Mouse (Mus musculus) c-Kit-positive CD71-positive TER-119-negative erythroid progenitor cells, embryonic 14.5 days (primary cell): Measurements from ENCODE around the gene Jmjd7.

Source experiments
- DNase-seq: peaks from one replicate; pipeline ENCODE4 v3.0.0-alpha.2; 2013; ENCODE audit warnings: low read depth

Jmjd7 gene

DNA sequence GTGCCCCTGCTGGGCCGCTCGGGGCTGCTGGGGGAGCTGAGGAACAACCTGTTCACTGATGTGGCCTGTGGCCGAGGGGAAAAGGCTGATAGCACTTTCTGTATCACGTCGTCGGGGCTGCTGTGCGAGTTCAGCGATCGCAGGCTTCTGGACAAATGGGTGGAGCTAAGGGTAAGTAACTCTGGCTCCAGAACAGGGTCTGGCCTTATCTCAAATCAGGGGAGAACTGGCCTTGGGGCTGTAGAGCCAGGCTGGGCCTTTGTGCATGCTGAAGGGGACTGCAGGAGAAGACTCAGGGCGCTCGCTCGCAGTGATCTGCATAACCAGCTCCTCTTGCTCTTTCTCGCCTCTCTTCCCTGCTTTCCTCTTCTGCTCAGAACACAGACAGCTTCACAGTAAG, 14.4 kb upstream of the Jmjd7 start:
- no peak for DNase-seq

- no peak for DNase-seq
Observed at GRCm38 (mm10) chr2:120013831-120014486, 13.3 kb upstream of the Jmjd7 start.

DNA sequence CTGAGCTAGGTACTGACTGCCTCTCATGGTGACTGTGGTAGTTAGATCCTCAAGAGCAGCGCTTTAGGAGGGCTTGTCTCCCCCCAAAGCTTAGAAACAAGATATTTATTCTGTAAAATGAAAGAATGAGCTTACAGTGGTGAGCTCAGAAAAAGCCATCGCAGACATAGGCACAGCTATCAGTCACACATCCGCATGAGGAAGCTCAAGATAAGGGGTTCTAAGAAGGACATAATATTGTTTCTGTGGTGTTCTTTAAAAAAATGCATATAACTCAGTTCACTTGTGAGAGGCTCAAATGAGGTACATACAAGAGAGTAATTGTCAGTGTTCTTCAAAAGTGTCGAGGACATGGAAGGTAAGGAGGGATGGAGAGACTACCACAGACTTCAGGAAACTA, 11.4 kb upstream of the Jmjd7 start:
- DNase-seq: peak; percentile 44

DNA sequence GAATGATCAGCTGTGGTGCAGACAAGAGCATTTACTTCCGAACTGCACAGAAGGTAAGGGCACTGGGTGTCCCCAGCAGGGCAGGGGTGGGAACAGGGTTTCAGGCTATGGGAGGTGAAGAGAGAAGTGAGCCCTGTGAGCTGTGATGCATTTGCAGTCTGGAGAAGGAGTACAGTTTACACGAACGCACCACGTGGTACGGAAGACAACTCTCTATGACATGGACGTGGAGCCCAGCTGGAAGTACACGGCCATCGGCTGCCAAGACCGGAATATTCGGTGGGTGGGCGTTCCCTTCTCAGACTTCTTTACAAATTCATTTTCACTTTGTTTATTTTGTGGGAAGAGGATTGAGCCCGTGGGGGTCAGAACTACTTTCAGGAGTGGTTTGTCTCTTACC, 9.7 kb upstream of the Jmjd7 start:
- DNase-seq: no peak

GRCm38 (mm10) chr2:120024337-120024736, 2.9 kb upstream of the Jmjd7 start:
- DNase-seq: no peak

DNA sequence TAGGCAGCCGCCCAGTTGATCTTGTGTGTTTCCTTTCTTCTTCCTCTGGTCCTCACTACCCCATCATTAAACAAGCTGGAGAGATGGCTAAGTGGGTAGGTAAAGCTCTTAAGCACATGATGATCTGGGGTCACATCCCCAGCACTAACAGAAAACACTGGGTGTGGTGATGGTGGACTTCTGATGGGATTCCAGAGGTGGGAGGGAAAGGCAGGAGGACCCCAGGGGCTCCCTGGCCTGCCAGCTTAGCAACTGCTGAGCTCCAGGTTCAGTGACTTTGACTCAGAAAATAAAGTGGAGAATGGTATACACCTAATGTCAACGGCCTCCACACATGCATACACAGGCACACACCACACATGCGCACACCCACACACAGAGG, 658 bp downstream of the Jmjd7 start:
- no peak for DNase-seq

DNA sequence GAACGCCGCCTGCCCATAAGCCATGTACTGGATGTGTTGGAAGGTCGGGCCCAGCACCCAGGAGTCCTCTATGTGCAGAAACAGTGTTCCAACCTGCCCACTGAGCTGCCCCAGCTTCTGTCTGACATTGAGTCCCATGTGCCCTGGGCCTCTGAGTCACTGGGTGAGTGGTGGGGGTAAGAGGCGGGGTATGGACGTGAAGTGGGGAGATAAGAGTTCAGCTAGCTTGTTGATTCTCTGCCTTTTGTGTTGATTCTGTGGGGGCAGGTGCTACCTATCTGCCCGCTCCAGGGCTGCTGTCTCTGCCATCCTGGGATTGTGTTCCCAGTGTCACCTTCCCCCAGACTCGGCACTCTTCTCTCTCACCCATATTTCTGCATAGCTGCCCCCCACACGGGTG, 3.1 kb downstream of the Jmjd7 start:
- no peak for DNase-seq

- no peak for DNase-seq
Observed at GRCm38 (mm10) chr2:120032726-120033467, 5.6 kb downstream of the Jmjd7 start, which contains the start of gene Pla2g4b. Pla2g4b (plus strand) TSS chr2:120033417.

- DNase-seq: no peak
Observed at GRCm38 (mm10) chr2:120033726-120034125, 6.4 kb downstream of the Jmjd7 start.

- DNase-seq: no peak
Observed at GRCm38 (mm10) chr2:120037744-120038143, 10.5 kb downstream of the Jmjd7 start.

GRCm38 (mm10) chr2:120040991-120041390, 13.7 kb downstream of the Jmjd7 start:
- DNase-seq: no peak

- DNase-seq: peak; percentile 48
Observed at GRCm38 (mm10) chr2:120044101-120044603, 16.9 kb downstream of the Jmjd7 start.

DNA sequence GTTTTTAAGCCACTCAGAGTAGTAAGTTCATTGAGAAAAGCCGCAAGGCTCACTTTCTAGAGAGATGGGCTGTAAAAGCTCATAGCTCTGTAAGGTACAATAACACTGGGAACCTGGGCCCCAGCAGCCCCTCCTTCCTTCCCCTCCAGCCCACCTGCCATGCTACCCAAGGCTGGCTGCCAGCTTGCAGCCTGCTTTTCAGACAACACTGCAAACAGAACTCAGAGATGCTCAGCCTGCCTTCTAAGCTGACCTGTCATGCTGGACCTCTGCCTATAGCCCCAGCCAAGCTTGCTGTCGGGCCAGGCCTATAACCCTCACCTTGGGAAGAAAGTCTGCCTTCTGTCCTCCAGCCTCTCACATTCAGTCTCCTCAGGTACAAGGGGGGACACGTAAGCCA, 17.4 kb downstream of the Jmjd7 start:
- DNase-seq: no peak

GRCm38 (mm10) chr2:120046486-120047310, 19.4 kb downstream of the Jmjd7 start:
- no peak for DNase-seq

GRCm38 (mm10) chr2:120048173-120048572, 20.9 kb downstream of the Jmjd7 start:
- DNase-seq: no peak

- no peak for DNase-seq
Observed at GRCm38 (mm10) chr2:120049632-120050274, 22.5 kb downstream of the Jmjd7 start.

GRCm38 (mm10) chr2:120051405-120051804, 24.1 kb downstream of the Jmjd7 start:
- no peak for DNase-seq

GRCm38 (mm10) chr2:120054771-120055552, 27.7 kb downstream of the Jmjd7 start:
- DNase-seq: no peak

GRCm38 (mm10) chr2:120055923-120056322, 28.6 kb downstream of the Jmjd7 start:
- DNase-seq: no peak

GRCm38 (mm10) chr2:120058818-120059217, 31.5 kb downstream of the Jmjd7 start:
- no peak for DNase-seq

GRCm38 (mm10) chr2:120059466-120059865, 32.2 kb downstream of the Jmjd7 start:
- no peak for DNase-seq
